Comparison of ENCODE assay signal across 8 mouse cellular contexts in genomic region chr10:79919251-79919849, GRCm38 (mm10). TPM values are rescaled to one million over a fixed set of nuclear protein-coding genes. Genes with fewer than 3 reads are reported as not detected.
A peak's percentile ranks its signal among the peaks of the same experiment; 100 is the strongest.
DNase-seq lines count a peak whose midpoint lies in the region; ATAC-seq lines count a peak whose summit lies in the region.

No protein-coding gene starts in this region.

- peaks cover 67% of the 10 kb centered on the region for H3K27me3 ChIP-seq in heart, embryonic 12.5 days (replicated peaks)
- H3K27me3 ChIP-seq in limb, embryonic 15.5 days: peaks cover 65% of the 10 kb centered on the region

- H3K4me2 ChIP-seq in heart, embryonic 12.5 days: peak overlapping the region; percentile 60
- H3K4me2 ChIP-seq in limb, embryonic 15.5 days: peak overlapping the region; percentile 19

- ATAC-seq in heart, embryonic 12.5 days (ENCODE audit: insufficient number of reproducible peaks, low FRiP score): no peak
- no peak for ATAC-seq in limb, embryonic 15.5 days (ENCODE audit: insufficient number of reproducible peaks, low FRiP score, low TSS enrichment, low read depth)
- no peak for ATAC-seq in monocyte, adult 5-6 weeks (replicated peaks; ENCODE audit: insufficient number of reproducible peaks, low FRiP score, low TSS enrichment, poor library complexity, severe bottlenecking)

- intact Hi-C loops in heart, postnatal 25 days (cut with DNase I): no loop called here

- H3K36me3 ChIP-seq in heart, embryonic 12.5 days: no peaks in the 10 kb centered on the region
- H3K36me3 ChIP-seq in limb, embryonic 15.5 days: no peaks in the 10 kb centered on the region

- no peaks in the 10 kb centered on the region for H3K9me3 ChIP-seq in heart, embryonic 12.5 days (replicated peaks)
- no peaks in the 10 kb centered on the region for H3K9me3 ChIP-seq in limb, embryonic 15.5 days

- WGBS in heart, embryonic 12.5 days: 3% methylated on average over 21 of the region's 21 CpGs
- 4% methylated on average over 20 of the region's 21 CpGs for WGBS in limb, embryonic 15.5 days

- DNase-seq in heart, postnatal 25 days (ENCODE audit: low spot score): no peak
- DNase-seq in thymus, postnatal 4 days: peak; percentile 64
- DNase-seq in thymus, adult 18-20 months: no peak
- no peak for DNase-seq in embryo, embryonic 11 days
- DNase-seq in spleen, postnatal 36 days (ENCODE audit: low spot score in 2 of 2): no peak

- peaks cover 55% of the 10 kb centered on the region for H3K4me1 ChIP-seq in heart, embryonic 12.5 days (replicated peaks)
- H3K4me1 ChIP-seq in limb, embryonic 15.5 days: peaks cover 54% of the 10 kb centered on the region

- peak overlapping the region; percentile 30; the same call in 1 of the 2 replicates for H3K9ac ChIP-seq in heart, embryonic 12.5 days
- no peak overlapping the region for H3K9ac ChIP-seq in limb, embryonic 15.5 days

- no peak overlapping the region for H3K27ac ChIP-seq in heart, embryonic 12.5 days (ENCODE audit: poor library complexity, severe bottlenecking)
- no peak overlapping the region for H3K27ac ChIP-seq in limb, embryonic 15.5 days

- peak overlapping the region; percentile 18 for H3K4me3 ChIP-seq in heart, embryonic 12.5 days
- H3K4me3 ChIP-seq in limb, embryonic 15.5 days: peak overlapping the region; percentile 20

RNA-seq across cellular contexts. Expression of gene R3hdm4, which starts 1.7 kb away (rescaled TPM):
- polyA plus RNA-seq in heart, embryonic 12.5 days (2016; fragmentation: Nextera tagmentation; extraction: Ambion mirVana): 92.8 and 97.3 TPM in 2 replicates
- 10 to 100 TPM; 81.1 to 82.9 TPM for total RNA-seq in heart, postnatal 25 days (2021)
- 159 and 161 TPM in 2 replicates for polyA plus RNA-seq in limb, embryonic 15.5 days (2015; fragmentation: Nextera tagmentation; extraction: Ambion mirVana)
- 23.4 to 53.8 TPM (median 35.4 TPM) in 3 replicates for total RNA-seq in monocyte, adult 5-6 weeks (2017)

RNA-seq across cellular contexts. Expression of gene Kiss1r, which starts 2.6 kb away (rescaled TPM):
- polyA plus RNA-seq in heart, embryonic 12.5 days (2016; fragmentation: Nextera tagmentation; extraction: Ambion mirVana): 0.45 and 0.55 TPM in 2 replicates
- under 1 TPM; 0.14 to 0.18 TPM for total RNA-seq in heart, postnatal 25 days (2021)
- 1.0 and 1.2 TPM in 2 replicates for polyA plus RNA-seq in limb, embryonic 15.5 days (2015; fragmentation: Nextera tagmentation; extraction: Ambion mirVana)
- 0.39 TPM in 1 of 3 replicates, not detected in the others for total RNA-seq in monocyte, adult 5-6 weeks (2017)

RNA-seq across cellular contexts. Expression of gene Arid3a, which starts 7.5 kb away (rescaled TPM):
- 6.3 and 8.3 TPM in 2 replicates for polyA plus RNA-seq in heart, embryonic 12.5 days (2016; fragmentation: Nextera tagmentation; extraction: Ambion mirVana)
- 1 to 10 TPM; 1.9 to 2.0 TPM for total RNA-seq in heart, postnatal 25 days (2021)
- 5.7 and 7.4 TPM in 2 replicates for polyA plus RNA-seq in limb, embryonic 15.5 days (2015; fragmentation: Nextera tagmentation; extraction: Ambion mirVana)
- 35.3 to 38.9 TPM (median 36.8 TPM) in 3 replicates for total RNA-seq in monocyte, adult 5-6 weeks (2017)

RNA-seq across cellular contexts. Expression of gene Gm26602, which starts 8.7 kb away (rescaled TPM):
- polyA plus RNA-seq in heart, embryonic 12.5 days (2016; fragmentation: Nextera tagmentation; extraction: Ambion mirVana): 16.8 and 19.3 TPM in 2 replicates
- not detected for total RNA-seq in heart, postnatal 25 days (2021)
- not detected in 2 replicates for polyA plus RNA-seq in limb, embryonic 15.5 days (2015; fragmentation: Nextera tagmentation; extraction: Ambion mirVana)
- not detected in 3 replicates for total RNA-seq in monocyte, adult 5-6 weeks (2017)

RNA-seq across cellular contexts. Expression of gene Med16, which starts 10.6 kb away (rescaled TPM):
- polyA plus RNA-seq in heart, embryonic 12.5 days (2016; fragmentation: Nextera tagmentation; extraction: Ambion mirVana): 48.3 and 50.1 TPM in 2 replicates
- 10 to 100 TPM; 49.2 to 50.7 TPM for total RNA-seq in heart, postnatal 25 days (2021)
- 35.4 and 37.7 TPM in 2 replicates for polyA plus RNA-seq in limb, embryonic 15.5 days (2015; fragmentation: Nextera tagmentation; extraction: Ambion mirVana)
- 13.3 to 16.8 TPM (median 13.3 TPM) in 3 replicates for total RNA-seq in monocyte, adult 5-6 weeks (2017)

Comparison
In these comparisons a context has a peak if more than half of its experiments do, and no peak if none do; other contexts are left out.
1. RNA of gene Arid3a, which starts 7.5 kb away (total RNA-seq): 35.3 to 38.9 TPM in monocyte, adult 5-6 weeks; 1.9 to 2.0 TPM in heart, postnatal 25 days; every median in the first group is over 10 times any median in the second.